Mouse (Mus musculus) spleen, adult 2 months (tissue): ENCODE results near the gene Cdh23.

Experiments used
- CTCF ChIP-seq: fragments of 200-500 bp; IDR thresholded peaks from 2 replicates; pipeline ENCODE4 v1.5.1; 2011; ENCODE audit warnings: mild to moderate bottlenecking, inconsistent platforms; ENCODE audit not compliant: insufficient read depth, insufficient read length, insufficient replicate concordance; ENCODE audit errors: extremely low read depth
- POLR2A ChIP-seq: fragments of 200-500 bp; IDR thresholded peaks from 2 replicates; pipeline ENCODE4 v1.6.1; 2011; ENCODE audit warnings: low read depth, low read length, inconsistent platforms

GRCm38 (mm10) chr10:60391661-60392060, 304.6 kb downstream of the Cdh23 start:
- TF ChIP-seq CTCF, result no peak
- no peak for TF ChIP-seq POLR2A
